Mouse (Mus musculus) MEL (cell line): Measurements from ENCODE around the gene Frem2. TPM values are rescaled to one million over a fixed set of nuclear protein-coding genes. Genes with fewer than 3 reads are reported as not detected.
A peak's percentile ranks its signal among the peaks of the same experiment; 100 is the strongest.

Experiments used
- DNase-seq: peaks from one replicate; pipeline ENCODE4 v3.0.0; 2011; ENCODE audit warnings: low read depth, low spot score
- H3K27ac ChIP-seq: 2 replicates; pipeline ENCODE4 v1.5.1; 2012; ENCODE audit warnings: low read depth, mild to moderate bottlenecking, control low read depth, low read length, moderate library complexity; ENCODE audit not compliant: control insufficient read depth
- H3K27me3 ChIP-seq, 2 experiments: fragments of 150-350 bp in 1 of 2; sonication (generic) in 1 of 2; 2 replicates each; pipeline ENCODE4 v1.6.1; 2012; ENCODE audit warnings: low read length in 2 of 2, mild to moderate bottlenecking in 2 of 2, improper control_type of control experiment in 1 of 2, moderate library complexity in 1 of 2; ENCODE audit not compliant: insufficient read depth in 2 of 2, control insufficient read depth in 1 of 2
- H3K36me3 ChIP-seq, 2 experiments: 2 replicates each; pipeline ENCODE4 v1.6.1; 2012 to 2014; ENCODE audit warnings: low read length in 2 of 2, improper control_type of control experiment in 1 of 2, inconsistent platforms in 1 of 2, mild to moderate bottlenecking in 1 of 2; ENCODE audit not compliant: insufficient read depth in 2 of 2, control insufficient read depth in 1 of 2
- H3K4me1 ChIP-seq, 2 experiments: fragments of 150-350 bp in 1 of 2; sonication (generic) in 1 of 2; 2 replicates each; pipeline ENCODE4 v1.6.1; 2012; ENCODE audit warnings: low read length in 2 of 2, improper control_type of control experiment in 1 of 2, mild to moderate bottlenecking in 1 of 2; ENCODE audit not compliant: insufficient read depth in 2 of 2, control insufficient read depth in 1 of 2
- H3K4me3 ChIP-seq, 2 experiments: fragments of 150-350 bp in 1 of 2; sonication (generic) in 1 of 2; 2 replicates each; pipeline ENCODE4 v1.5.1; 2012; ENCODE audit warnings: low read depth in 2 of 2, low read length in 2 of 2, mild to moderate bottlenecking in 2 of 2, moderate library complexity in 2 of 2, control low read depth in 1 of 2, improper control_type of control experiment in 1 of 2; ENCODE audit not compliant: control insufficient read depth in 1 of 2, insufficient read depth in 1 of 2
- H3K79me2 ChIP-seq: 2 replicates; pipeline ENCODE4 v1.6.1; 2012; ENCODE audit warnings: mild to moderate bottlenecking, low read length, moderate library complexity; ENCODE audit not compliant: control insufficient read depth, poor library complexity, insufficient read depth
- H3K9ac ChIP-seq: 2 replicates; pipeline ENCODE4 v1.6.1; 2012; ENCODE audit warnings: low read depth, mild to moderate bottlenecking, control low read depth, low read length, moderate library complexity; ENCODE audit not compliant: control insufficient read depth, poor library complexity, severe bottlenecking
- H3K9me3 ChIP-seq: fragments of 150-350 bp; sonication (generic); replicated peaks from 2 replicates; pipeline ENCODE4 v1.6.1; 2012; ENCODE audit warnings: mild to moderate bottlenecking, low read length, improper control_type of control experiment, moderate library complexity; ENCODE audit not compliant: insufficient read depth
- CHD1 ChIP-seq: IDR thresholded peaks from 2 replicates; pipeline ENCODE4 v1.6.1; 2012; ENCODE audit warnings: low read depth, mild to moderate bottlenecking, inconsistent platforms, low read length, improper control_type of control experiment
- CHD2 ChIP-seq: IDR thresholded peaks from 2 replicates; pipeline ENCODE4 v1.6.1; 2011; ENCODE audit warnings: low read length, improper control_type of control experiment
- ELF1 ChIP-seq: IDR thresholded peaks from 2 replicates; pipeline ENCODE4 v1.6.1; 2014; ENCODE audit warnings: low read depth, mild to moderate bottlenecking, inconsistent platforms, low read length, improper control_type of control experiment, moderate library complexity
- GABPA ChIP-seq: IDR thresholded peaks from 2 replicates; pipeline ENCODE4 v1.6.1; 2012; ENCODE audit warnings: low read depth, mild to moderate bottlenecking, inconsistent platforms, low read length, improper control_type of control experiment, moderate library complexity
- MXI1 ChIP-seq: IDR thresholded peaks from 2 replicates; pipeline ENCODE4 v1.6.1; 2011; ENCODE audit warnings: mild to moderate bottlenecking, low read depth, low read length, improper control_type of control experiment
- MYB ChIP-seq: IDR thresholded peaks from 2 replicates; pipeline ENCODE4 v1.6.1; 2011; ENCODE audit warnings: mild to moderate bottlenecking, low read depth, low read length, improper control_type of control experiment
- POLR2A ChIP-seq, 2 experiments: IDR thresholded peaks; 2 replicates each; pipeline ENCODE4 v1.6.1; 2011 to 2012; ENCODE audit warnings: low read length in 2 of 2, mild to moderate bottlenecking in 2 of 2, control low read depth in 1 of 2, improper control_type of control experiment in 1 of 2, low read depth in 1 of 2, moderate library complexity in 1 of 2; ENCODE audit not compliant: control insufficient read depth in 1 of 2, insufficient read depth in 1 of 2, poor library complexity in 1 of 2
- POLR2AphosphoS2 ChIP-seq: IDR thresholded peaks from 2 replicates; pipeline ENCODE4 v1.6.1; 2011; ENCODE audit warnings: low read length, improper control_type of control experiment
- POLR2AphosphoS5 ChIP-seq: IDR thresholded peaks from 2 replicates; pipeline ENCODE4 v1.6.1; 2012; ENCODE audit warnings: low read depth, borderline replicate concordance, mild to moderate bottlenecking, inconsistent platforms, low read length, moderate library complexity, mixed read lengths
- RAD21 ChIP-seq: IDR thresholded peaks from 2 replicates; pipeline ENCODE4 v1.6.1; 2011; ENCODE audit warnings: mild to moderate bottlenecking, low read depth, low read length, improper control_type of control experiment
- SMC3 ChIP-seq: IDR thresholded peaks from 2 replicates; pipeline ENCODE4 v1.6.1; 2011; ENCODE audit warnings: low read depth, low read length, improper control_type of control experiment
- TAL1 ChIP-seq: IDR thresholded peaks from 2 replicates; pipeline ENCODE4 v1.6.1; 2012; ENCODE audit warnings: mild to moderate bottlenecking, inconsistent platforms, low read length, moderate library complexity, mixed read lengths
- TBP ChIP-seq: IDR thresholded peaks from 2 replicates; pipeline ENCODE4 v1.8.0; 2011; ENCODE audit warnings: low read depth, low read length, improper control_type of control experiment
- ZKSCAN1 ChIP-seq: IDR thresholded peaks from 2 replicates; pipeline ENCODE4 v1.6.1; 2012; ENCODE audit warnings: low read depth, mild to moderate bottlenecking, inconsistent platforms, low read length, improper control_type of control experiment, moderate library complexity
- ZNF384 ChIP-seq: IDR thresholded peaks from 2 replicates; pipeline ENCODE4 v1.6.1; 2012; ENCODE audit warnings: low read depth, mild to moderate bottlenecking, inconsistent platforms, low read length, improper control_type of control experiment
- polyA plus RNA-seq, 2 experiments: library from polyadenylated mRNA; stranded (reverse) in 1 of 2; unstranded in 1 of 2; fragments of >175 nt in 1 of 2; fragments of >200 nt in 1 of 2; gene quantifications; 2 replicates each; pipeline versions ENCODE4 v1.2.1 to v1.2.4; 2012; ENCODE audit warnings: low replicate concordance in 2 of 2, low read depth in 1 of 2; ENCODE audit not compliant: insufficient read length in 2 of 2, insufficient read depth in 1 of 2, missing spikeins in 1 of 2
- total RNA-seq: library from RNA; depleted of rRNA; stranded (reverse); fragments of 300-350 nt; gene quantifications from 2 replicates; pipeline ENCODE4 v1.2.3, GENCODE M21; 2012; rRNA removed

The Frem2 gene
- total and polyA plus RNA-seq, 3 experiments: not detected

GRCm38 (mm10) chr3:53465330-53465729 lies 191.8 kb downstream of the Frem2 start:
- peak overlapping the region; percentile 79 for H3K9ac ChIP-seq
- 0 out of 2 replicates have a peak overlapping the region, but pooled peaks have one; percentile 20 for H3K27ac ChIP-seq
- peaks cover 0 to 16% of the 10 kb centered on the region in 2 experiments; a peak in 2 of 4 replicates for H3K4me1 ChIP-seq
- H3K9me3 ChIP-seq: no peaks in the 10 kb centered on the region
- peaks cover 63% of the 10 kb centered on the region for H3K79me2 ChIP-seq
- no peak for TF ChIP-seq CHD1
- no peak for TF ChIP-seq POLR2AphosphoS5
- no peak for TF ChIP-seq TAL1
- TF ChIP-seq SMC3: no peak
- TF ChIP-seq ZNF384: no peak
- TF ChIP-seq POLR2AphosphoS2: no peak
- no peak for TF ChIP-seq MXI1
- no peak for TF ChIP-seq RAD21
- TF ChIP-seq POLR2A (IDR thresholded peaks at IDR 0.05; ENCODE audit: control insufficient read depth in 1 of 2, insufficient read depth in 1 of 2, low read depth in 1 of 2, low read length in 2 of 2, poor library complexity in 1 of 2): no peak
- TF ChIP-seq CHD2: no peak
- peak overlapping the region; percentile 47 to 98 for H3K4me3 ChIP-seq
- H3K36me3 ChIP-seq: peaks cover 1 to 21% of the 10 kb centered on the region in 2 experiments
- peak; percentile 41 for DNase-seq
- H3K27me3 ChIP-seq: no peaks in the 10 kb centered on the region

- peaks cover 1 to 21% of the 10 kb centered on the region in 2 experiments for H3K36me3 ChIP-seq
- peak; percentile 64 for DNase-seq
- H3K9ac ChIP-seq: peak overlapping the region; percentile 79
- H3K27me3 ChIP-seq: no peaks in the 10 kb centered on the region
- peak overlapping the region; percentile 76 to 98 for H3K4me3 ChIP-seq
- H3K27ac ChIP-seq: peak overlapping the region; percentile 17
- H3K79me2 ChIP-seq: peaks cover 60% of the 10 kb centered on the region
- no peak for TF ChIP-seq CHD2
- TF ChIP-seq ELF1: no peak
- TF ChIP-seq TAL1: no peak
- no peak for TF ChIP-seq POLR2AphosphoS5
- TF ChIP-seq POLR2A (IDR thresholded peaks at IDR 0.05; ENCODE audit: control insufficient read depth in 1 of 2, insufficient read depth in 1 of 2, low read depth in 1 of 2, low read length in 2 of 2, poor library complexity in 1 of 2): no peak
- no peak for TF ChIP-seq GABPA
- no peak for TF ChIP-seq TBP
- no peak for TF ChIP-seq MYB
- no peak for TF ChIP-seq POLR2AphosphoS2
- TF ChIP-seq ZKSCAN1: no peak
- H3K9me3 ChIP-seq: no peaks in the 10 kb centered on the region
- peaks cover 0 to 16% of the 10 kb centered on the region in 2 experiments; a peak in 2 of 4 replicates for H3K4me1 ChIP-seq
These were observed 192.9 kb downstream of the Frem2 start for GRCm38 (mm10) chr3:53464146-53464698.

Other genes with a start within 250 kb of the Frem2 start
- gene Nhlrc3, start 194.0 kb downstream of the Frem2 start, total RNA-seq: 4.8 and 6.7 TPM in 2 replicates
- 1 to 10 TPM in 1 of 2 experiments, not detected in 1; 9.1 TPM for gene Nhlrc3, start 194.0 kb downstream of the Frem2 start, polyA plus RNA-seq
- gene Proser1, start 193.7 kb downstream of the Frem2 start, total RNA-seq: 3.5 and 4.0 TPM in 2 replicates
- 100 to 1,000 TPM in 1 of 2 experiments, 10 to 100 TPM in 1; 24.6 to 107 TPM for gene Proser1, start 193.7 kb downstream of the Frem2 start, polyA plus RNA-seq
- gene Stoml3, start 168.7 kb downstream of the Frem2 start, total RNA-seq: not detected in 2 replicates
- gene Stoml3, start 168.7 kb downstream of the Frem2 start, polyA plus RNA-seq: not detected
- not detected in 2 replicates for gene Gm10985, start 187.7 kb upstream of the Frem2 start, total RNA-seq
- not detected for gene Gm10985, start 187.7 kb upstream of the Frem2 start, polyA plus RNA-seq
- 63.0 and 77.5 TPM in 2 replicates for gene Ufm1, start 206.5 kb upstream of the Frem2 start, total RNA-seq
- gene Ufm1, start 206.5 kb upstream of the Frem2 start, polyA plus RNA-seq: 10 to 100 TPM in 1 of 2 experiments, not detected in 1; 79.7 TPM